Mouse (Mus musculus): ENCODE measurements at regions not wholly inside any gene's neighbourhood (a gene's known extent, or its start where the extent isn't known, plus 50 kb on each side); places are given as distances from the start of the nearest gene placed in this dataset.

DNA sequence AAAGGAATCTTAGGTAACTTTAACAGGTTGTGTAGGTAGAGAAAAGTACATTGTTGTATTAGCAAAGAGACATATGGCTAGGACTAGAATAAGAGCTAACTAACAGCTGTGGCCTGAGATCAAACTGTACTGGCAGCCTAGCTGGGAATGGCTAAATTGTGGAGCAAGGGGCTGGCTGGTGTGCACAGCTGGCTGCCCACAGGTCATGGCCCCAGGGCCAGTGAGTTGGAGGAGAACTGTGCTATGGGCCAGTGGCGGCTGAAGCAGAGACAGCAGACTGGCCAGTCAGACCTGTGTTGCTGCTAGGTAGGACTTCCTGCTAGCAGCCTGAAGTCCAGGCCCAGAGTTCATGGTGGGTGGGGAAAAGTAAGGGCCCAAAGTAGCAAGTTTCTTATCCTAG lies 394.6 kb downstream of the Hace1 start:
- DNase-seq, result no peak

DNA sequence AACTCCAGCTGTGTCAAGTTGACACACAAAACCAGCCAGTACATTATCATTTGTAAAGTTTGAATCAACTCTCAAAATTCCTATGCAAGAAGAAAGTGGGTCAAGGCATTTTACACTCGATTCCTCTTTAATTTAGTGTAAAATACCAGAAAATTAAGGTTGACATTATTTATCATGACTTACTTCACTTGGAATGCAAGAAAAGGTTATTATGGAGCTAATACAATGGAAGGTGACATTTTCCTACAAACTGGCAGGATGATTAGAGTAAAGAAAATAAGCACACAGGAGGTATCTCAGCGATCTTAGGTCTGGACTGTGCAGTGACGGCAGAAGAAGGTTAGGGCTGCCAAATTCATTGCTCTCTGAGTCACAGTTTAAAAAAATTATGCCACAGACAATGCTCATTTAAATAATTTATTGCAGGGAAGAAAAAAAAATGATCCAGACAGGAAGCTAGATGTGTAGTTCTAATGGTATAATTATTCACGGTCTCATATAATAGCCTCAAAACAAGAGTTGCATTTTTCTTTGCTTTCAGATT lies 405.2 kb downstream of the Hace1 start:
- no peak for DNase-seq

DNA sequence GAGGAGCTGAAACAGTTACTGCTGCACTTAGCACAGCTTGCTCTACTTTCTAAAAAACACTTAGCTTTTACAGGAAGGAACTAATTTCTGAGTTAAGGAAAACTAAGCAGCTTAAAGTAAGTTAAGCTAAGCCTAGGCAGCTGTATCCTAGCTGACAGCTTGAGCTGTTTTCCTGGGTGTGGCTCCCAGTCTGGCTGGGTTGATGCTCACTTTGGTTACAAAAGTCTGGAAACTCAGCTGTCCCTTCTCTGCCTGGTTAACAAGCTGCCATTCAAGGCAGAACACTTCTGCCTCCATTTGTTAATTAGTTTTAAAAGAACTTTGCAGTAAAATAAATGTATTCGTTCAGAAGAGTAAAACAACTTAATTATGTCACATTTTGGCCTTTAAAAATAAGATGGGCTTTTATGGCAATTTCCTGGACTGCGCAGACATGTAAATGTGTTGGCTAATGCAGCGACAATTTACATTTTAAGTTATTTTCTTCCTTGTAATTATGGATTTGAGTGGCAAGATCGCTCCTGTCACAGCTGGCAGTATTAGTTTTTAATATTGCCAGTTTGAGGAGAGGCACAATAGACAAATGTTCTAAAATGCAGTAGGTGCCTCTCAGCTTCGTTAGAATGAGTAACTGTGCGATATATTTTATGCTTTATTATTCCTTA lies 406.2 kb downstream of the Hace1 start:
- DNase-seq, result no peak

DNA sequence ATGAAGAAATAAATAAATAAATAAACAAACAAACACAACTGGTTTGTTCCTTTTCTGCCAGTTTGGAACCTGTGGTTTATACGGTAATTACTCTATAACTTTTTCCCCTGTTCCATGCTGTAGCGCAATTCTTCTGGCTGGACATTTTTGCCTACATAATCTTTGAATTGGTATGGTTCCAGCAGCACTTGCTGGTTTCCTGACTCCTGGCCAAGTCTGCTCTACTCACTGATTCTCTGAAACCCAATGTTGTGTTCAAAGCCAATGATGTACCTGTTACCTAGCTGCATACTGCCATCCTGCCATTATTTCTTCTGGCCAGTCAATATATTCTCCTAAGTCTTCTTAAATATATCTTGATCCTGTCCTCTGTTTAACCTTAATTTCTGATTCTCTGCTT lies 408.7 kb downstream of the Hace1 start:
- DNase-seq, result no peak

DNA sequence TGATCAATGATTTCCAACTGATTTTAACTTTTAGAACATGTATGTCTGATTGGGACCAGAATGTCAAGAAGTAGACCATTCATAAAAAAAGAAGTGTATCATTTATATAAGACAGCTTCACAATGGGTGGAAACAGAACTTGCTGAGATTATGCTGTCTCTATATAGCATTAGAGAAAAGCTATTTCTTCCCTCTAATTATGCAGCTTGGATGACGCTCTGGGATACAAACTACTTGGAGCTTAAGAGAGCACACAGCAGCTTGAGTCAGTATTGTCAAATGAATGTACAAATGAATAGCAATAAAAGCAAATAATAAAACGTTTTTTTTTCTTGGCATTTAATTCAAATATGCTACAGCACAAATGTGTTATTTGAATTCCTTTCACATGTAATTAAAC lies 428.7 kb downstream of the Hace1 start:
- no peak for DNase-seq

DNA sequence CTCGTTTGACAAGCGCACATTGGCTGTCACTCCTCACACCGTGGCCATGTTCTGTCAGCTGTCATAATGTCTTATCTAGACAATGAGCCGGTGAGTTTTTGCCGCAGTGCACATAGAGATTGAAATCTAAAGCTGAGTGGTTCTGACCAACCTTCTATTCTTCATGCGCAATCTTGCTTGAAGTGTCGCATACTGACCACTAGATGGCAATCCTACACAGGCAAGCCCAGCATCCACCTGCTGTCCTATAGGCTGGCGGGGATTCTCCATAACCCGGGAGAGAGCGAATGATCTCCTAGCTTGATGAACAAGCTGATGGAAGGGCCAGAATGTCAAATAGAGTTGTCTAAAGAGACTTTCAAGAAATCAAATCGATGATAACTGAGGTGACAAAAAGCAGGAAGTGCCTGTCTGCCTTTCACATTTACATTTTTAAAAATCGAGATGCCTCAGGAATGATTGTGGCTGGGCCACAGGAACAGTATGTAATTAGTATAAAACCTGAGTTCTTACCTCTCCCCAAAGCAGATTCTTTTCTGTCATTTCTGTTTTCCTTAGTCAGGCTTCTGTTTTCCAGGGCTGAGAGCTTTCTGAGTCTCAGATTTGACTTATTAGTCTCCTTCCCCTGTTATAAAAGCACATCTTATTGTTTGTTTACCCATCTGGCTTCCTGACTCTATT lies 434.4 kb downstream of the Hace1 start:
- peak in 1 of 2 experiments; percentile 10 for DNase-seq

DNA sequence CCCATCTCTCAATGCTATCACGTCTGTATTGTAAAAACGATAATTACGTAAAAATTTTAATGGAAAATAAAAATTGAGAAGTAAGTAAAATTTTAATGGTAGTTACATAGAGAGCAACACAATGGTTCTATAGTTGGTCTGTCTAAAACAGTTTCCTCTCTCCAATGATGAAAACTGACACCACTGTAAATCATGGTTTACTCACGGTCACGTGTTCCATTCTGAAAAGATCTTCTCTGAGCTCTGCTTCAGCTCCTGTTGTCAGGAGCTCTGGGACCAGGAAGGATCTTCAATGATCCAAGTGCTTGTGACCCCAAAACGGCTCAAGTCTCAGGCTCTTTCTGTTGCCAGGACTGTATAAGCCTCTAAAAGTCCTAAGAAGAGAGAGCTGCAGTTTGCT lies 435.0 kb downstream of the Hace1 start:
- no peak for DNase-seq

DNA sequence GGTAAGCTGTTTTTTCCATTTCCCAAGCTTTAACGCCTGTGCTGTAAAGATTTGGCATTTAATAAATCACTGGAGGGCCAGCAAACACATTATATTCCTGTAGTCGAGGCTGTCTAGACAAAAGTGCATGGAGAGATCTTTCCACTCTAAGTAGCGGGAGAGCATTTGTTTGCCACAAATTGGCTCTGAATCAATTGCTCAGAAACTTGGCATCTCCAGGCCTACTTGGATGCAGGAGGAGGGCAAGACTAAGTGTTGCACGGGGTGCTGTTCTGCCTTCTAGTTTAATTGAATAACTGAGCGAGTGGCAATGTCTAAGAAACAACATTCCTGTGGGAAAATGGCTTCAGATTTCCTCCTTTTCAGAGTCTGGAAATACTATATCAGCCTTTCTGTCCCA lies 438.7 kb downstream of the Hace1 start:
- no peak for DNase-seq

DNA sequence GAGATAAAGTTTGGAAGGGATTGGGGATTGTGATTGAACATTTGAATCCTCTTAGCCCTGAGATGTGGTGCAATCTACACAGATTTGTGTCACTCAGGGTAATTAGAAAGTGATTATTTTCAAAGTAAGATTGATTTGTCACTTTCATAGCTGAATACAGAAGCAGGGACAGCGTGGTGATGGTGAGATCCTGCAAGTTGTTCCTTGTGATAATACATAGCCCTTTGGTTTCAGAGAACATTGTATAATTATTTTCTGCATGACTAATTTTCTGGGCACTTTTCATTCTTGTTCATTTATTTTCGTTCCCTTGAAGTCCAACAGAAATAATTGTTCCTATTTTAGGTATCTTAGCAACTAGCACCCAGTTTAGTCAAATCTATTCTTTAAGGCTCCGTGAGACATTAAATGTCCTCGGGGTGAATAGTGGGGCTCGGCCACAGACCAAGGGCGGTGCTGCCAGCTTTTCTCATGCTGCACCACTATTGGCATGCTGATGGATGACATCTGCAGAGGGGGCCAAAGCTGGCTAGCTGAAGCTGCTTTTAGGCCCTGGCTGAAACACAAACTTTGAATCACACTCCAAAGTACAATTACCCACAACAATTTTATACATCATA lies 468.0 kb downstream of the Hace1 start:
- DNase-seq, result no peak

DNA sequence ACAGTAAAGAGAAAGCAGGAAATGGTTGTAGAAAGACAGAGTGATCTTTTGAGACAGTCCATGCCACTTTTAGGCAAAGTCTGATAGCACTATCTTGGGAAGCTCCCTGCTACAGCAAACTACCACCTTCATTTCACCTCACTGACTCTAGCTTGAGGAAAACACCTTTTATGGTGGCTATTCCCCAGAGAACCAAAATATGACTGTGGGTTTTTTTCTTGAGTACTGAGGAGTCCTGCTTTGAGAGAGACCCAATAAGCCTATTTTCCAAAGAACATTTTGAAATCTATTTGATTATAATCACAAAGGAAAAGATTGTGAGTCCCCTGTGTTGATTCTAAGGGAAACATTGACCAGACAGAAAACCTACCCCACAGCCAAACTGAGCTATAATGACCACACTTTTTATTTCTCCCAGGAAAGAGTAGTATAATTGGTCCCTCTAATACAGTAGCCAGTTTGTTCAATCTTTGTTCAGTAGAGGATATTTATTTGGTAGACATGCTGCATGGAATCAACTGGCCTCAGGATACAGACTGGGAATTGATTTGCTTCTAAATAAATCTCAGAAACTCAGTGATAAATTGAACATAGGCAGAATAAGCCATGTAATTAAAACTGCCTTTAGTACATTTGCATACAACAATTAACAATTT lies 468.6 kb downstream of the Hace1 start:
- DNase-seq, result no peak

DNA sequence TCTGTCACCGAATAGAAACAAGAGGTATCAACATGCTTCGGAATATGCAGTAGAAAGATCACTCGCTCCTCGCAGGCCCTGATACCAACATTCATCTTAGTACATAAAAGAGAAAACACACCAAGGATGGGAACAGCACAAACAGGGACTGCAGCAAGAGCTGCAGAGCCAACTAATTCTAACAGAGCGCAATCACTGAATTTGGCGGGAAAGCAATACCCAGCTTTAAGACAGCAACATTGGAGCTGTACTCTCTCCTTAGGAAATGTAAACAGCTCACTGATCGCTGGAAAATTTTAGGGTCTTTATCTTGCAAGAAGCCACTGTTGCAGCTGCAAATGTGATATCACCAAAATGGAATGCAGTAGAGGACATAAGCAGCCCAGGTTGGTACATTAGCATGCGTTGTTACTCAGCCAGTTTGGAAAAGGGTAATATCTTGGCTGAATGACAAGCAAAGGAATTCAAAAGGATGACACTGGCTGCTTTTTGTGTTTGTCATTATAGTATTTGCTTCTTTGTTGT lies 469.3 kb downstream of the Hace1 start:
- no peak for DNase-seq

DNA sequence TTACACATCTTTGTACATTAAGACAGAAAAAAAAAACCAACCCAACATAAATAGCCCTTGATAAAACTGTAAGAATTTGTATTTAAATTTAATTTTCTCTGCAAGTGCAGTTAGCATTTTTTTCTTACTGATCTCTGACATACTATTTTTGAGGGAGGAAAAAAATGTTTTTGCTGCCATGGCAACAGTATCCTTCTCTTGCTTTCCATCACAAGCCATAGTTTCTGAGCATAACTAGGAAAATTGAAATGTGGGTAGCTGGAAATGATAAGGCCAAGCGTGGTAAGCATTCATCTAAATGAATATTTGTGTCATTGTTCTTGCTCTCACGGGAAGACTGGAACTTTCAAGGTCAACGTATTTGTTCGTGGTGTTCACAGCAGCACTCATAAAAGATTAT lies 470.0 kb downstream of the Hace1 start:
- no peak for DNase-seq

DNA sequence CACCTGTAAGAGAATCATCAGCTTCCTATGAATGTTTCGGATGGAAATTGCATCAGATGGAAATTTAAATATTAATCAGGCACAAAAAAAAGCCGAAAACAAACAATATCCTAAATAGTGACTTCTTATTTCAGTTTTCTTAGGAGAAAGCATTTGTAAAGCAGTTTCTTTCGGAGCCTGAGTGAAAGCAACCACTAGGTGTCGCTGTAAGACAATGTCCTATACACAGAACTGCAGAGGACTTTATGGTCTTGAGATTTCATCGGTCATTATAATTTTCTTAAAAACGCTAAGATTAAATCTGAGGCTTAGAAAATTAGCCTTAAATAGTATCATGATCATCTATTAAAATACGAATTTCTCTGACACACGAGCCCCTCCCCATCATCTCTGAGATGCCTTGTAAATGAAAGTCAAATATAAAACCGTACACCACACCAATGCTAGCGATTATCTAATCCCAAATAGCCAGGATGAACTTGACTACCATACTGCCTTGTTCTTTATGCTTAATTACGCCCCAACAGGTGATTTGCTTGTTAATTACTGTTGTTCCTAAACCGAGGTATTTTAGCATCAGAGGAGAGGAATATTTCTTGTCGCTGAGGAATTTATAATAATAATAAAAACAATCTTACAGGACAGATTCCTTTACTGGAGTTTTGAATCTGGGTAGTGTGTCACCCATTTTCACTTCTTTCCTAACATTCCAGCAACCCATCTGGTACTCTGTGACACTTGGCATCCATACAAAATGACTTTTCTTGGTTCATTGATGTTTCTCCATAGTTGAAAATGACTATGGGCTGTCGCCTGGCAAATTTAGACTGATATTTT lies 480.0 kb downstream of the Hace1 start:
- DNase-seq, result peak; percentile 6 to 26

DNA sequence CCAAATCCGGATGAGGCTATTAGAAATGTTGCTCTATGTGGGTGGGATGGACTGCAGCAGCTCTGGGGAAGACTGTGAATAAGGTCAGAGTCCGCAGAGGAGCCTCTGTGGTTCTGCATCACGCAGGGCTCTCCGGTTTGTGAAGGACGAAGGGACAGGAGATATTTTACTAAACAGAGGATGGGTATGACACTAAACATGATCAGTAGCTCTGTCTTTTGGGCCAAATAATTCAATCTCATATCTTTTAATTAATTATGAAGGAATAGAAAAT lies 480.5 kb downstream of the Hace1 start:
- DNase-seq, result no peak

DNA sequence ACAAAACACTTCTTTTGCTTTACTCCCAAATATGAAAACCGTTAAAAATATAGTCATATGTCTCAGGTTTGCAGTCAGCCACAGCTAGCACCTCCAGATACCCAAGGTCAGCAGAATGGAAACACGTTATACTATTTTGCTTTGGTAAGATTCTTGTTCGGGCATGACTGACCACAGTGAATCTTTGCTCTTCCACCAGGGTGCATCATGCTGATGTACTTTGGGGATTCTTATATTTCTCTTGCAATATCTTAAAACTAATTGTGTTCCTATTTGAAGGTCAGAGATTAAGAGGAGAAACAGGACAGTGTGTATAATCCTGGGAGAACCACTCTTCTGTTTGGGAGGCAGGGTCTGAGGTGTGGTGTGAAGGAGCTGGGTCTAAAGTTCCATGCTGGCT lies 481.7 kb downstream of the Hace1 start:
- DNase-seq, result no peak

DNA sequence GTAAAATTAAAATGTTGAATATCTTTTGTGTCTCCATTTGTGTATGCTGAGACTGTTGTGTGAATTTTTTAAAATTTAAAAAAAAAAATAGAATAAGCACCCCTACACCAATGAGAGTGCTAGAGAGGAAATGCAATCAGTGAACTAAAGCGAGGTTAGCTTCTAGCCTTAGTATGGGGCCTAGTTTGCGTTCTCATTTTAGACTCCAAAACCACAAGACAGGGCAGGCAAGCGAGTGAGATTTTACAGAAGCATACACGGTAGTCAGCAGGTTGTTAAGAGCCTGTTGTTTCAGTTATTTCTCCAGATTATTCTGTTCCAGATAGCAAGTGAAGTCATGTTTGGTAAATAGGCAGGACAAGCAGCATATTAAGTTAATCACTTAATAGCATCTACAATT lies 486.2 kb downstream of the Hace1 start:
- no peak for DNase-seq

DNA sequence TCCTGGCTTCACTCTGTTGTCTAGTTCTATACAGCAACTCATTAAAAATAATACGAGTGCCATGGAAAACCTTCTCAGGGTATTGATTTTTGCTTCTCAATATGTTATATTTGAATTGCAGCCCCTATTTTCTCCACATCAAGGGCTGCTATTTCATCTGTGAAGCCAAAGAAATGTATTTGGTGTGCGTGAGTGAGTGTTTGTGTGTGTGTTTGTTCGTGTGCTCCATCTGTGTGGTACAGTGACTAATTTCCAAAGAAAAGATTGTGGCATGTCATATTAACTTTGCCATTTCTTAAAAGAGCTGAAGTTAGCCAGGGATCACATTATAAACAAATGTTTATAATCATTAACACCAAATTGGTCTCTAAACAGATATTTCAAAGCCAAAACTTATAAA lies 493.1 kb downstream of the Hace1 start:
- DNase-seq, result no peak

DNA sequence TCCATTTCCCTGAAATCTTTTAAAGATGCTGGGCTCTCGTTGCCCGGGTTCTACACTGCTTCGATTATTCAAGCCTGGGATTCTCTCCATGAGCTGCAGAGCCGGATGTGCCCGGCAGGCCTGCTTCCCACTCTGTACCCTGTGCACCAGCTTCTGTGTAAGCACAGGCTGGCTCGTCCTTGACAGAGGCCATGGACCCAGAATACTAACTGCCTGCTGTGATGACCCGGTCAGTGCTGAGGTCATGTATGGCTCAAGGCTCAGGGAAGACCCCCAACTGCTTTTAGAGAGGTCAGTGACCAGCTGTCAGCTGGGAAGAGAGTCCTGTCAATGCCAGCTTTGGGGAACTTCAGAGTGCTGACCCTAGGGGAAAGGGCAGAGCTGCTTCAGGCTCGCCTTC lies 493.6 kb downstream of the Hace1 start:
- DNase-seq, result no peak

DNA sequence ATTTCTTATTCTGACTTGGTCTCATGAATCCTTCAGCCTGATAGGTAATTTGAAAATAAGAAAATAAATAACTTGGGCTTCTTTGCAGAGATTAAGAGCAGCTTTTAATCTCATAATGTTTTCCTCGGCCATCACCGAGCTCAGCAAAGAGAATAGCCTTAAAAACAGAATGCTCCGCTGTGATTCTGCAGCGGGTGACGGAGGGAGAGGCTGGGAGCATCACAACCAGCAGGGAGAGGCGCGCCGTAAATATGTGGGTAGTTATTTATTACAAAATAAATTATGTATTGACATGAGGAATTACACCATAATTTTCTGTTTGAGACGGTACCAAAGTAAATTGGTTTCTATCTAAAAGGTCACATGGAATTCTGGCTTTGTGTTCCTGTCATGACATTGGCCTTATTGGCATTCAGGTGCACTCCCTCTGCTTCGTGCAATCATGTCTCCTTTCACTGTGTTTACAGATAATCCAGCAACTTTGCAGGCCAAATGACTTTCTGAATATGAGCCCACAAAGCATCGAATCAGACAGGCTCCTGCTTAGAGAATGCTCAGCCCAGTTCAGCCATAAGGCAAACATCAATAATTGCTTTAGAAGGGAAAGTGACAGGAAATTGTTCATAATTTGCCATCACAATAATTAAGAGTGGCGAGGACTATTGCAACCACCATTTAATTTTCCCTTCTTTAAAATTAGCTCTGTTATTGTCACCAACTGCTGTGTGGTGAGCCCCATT lies 494.4 kb downstream of the Hace1 start:
- no peak for DNase-seq

DNA sequence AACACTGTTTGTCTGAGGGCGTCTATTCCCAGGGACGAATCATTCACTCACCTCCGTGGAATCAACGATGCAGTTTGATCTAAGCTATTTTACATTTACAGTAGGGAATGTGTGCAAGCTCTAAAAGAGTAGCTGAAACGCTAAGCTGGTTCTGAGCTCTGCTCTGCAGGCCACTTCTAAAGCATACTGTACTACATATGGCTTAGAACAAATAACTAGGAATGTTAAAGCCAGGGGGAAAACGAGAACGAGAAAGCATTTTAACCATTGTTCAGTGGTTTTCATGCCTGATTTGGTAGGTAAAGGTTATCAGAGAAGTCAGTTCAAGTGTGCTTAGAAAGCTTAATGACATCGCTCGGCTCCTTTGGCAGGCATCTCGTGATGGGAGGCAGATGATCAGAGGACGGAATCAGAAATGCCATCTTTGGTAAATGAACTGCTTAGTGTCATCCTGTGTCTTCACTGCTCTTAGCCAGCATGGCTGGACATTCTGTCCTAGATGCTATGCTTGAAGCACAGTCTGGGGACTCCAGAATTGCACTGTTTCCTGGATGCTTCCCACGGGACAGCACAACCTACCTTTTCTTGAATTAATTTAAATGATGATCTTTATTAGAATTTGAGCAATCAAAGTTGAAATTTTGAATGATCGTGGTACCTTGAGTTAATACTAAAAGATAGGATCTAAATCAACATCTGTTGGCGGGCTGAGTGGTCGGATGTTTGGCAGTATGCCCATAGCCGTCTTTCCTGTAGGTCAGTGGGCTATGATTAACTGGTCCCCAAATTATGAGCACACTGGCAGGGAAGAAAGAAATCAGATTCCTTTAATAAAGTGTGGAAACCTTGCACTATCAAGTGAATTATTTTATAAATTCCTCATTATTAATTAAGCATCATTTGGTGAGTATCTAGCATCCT lies 495.2 kb downstream of the Hace1 start:
- DNase-seq, result no peak
